ENCODE assay signal across 10 mouse cellular contexts in genomic region chr2:51610305-51610704, GRCm38 (mm10). TPM values are rescaled to one million over a fixed set of nuclear protein-coding genes. Genes with fewer than 3 reads are reported as not detected.
DNase-seq lines count a peak whose midpoint lies in the region; ATAC-seq lines count a peak whose summit lies in the region.
"Had no signal": no experiment of that assay in that cellular context is flagged by ENCODE, and none has a peak within 500 bp of the region (broad histone marks: within the 10 kb centered on the region; RNA-seq: fewer than 3 reads in every experiment).

No protein-coding gene starts in this region.

- H3K36me3 ChIP-seq in midbrain, embryonic 13.5 days = no peaks in the 10 kb centered on the region
- no peaks in the 10 kb centered on the region for H3K36me3 ChIP-seq in kidney, embryonic 15.5 days
- H3K36me3 ChIP-seq: lung, embryonic 15.5 days had no signal

- H3K4me1 ChIP-seq in midbrain, embryonic 13.5 days (replicated peaks) = peaks cover 25% of the 10 kb centered on the region
- H3K4me1 ChIP-seq in kidney, embryonic 15.5 days = no peaks in the 10 kb centered on the region
- H3K4me1 ChIP-seq: lung, embryonic 15.5 days had no signal

- DNase-seq in embryo, embryonic 11 days = peak; percentile 37
- DNase-seq in embryo, embryonic 10.5 days (ENCODE audit: low spot score) = no peak
- DNase-seq in right cerebral cortex, adult 2 months (ENCODE audit: low spot score in 2 of 2) = peak; percentile 13 to 25
- DNase-seq in right cerebral cortex, adult 18-20 months = no peak
- DNase-seq in spleen, postnatal 36 days (ENCODE audit: low spot score in 2 of 2) = no peak
- no peak for DNase-seq in ovary, postnatal 36 days (ENCODE audit: low spot score)

- H3K9ac ChIP-seq in midbrain, embryonic 13.5 days (replicated peaks) = peak overlapping the region; percentile 28
- no peak overlapping the region for H3K9ac ChIP-seq in kidney, embryonic 15.5 days
- H3K9ac ChIP-seq: lung, embryonic 15.5 days had no signal

- peak overlapping the region; percentile 69 for H3K27ac ChIP-seq in midbrain, embryonic 13.5 days
- H3K27ac ChIP-seq in kidney, embryonic 15.5 days = no peak overlapping the region
- H3K27ac ChIP-seq: lung, embryonic 15.5 days had no signal

- peak; percentile 74 for ATAC-seq in midbrain, embryonic 13.5 days
- no peak for ATAC-seq in kidney, embryonic 15.5 days (replicated peaks; ENCODE audit: low FRiP score)

- no peaks in the 10 kb centered on the region for H3K9me3 ChIP-seq in midbrain, embryonic 13.5 days
- H3K9me3 ChIP-seq in kidney, embryonic 15.5 days (replicated peaks) = no peaks in the 10 kb centered on the region
- H3K9me3 ChIP-seq: lung, embryonic 15.5 days had no signal

- H3K4me3 ChIP-seq in midbrain, embryonic 13.5 days (replicated peaks) = no peak overlapping the region; the same call in 1 of the 2 replicates
- H3K4me3 ChIP-seq in kidney, embryonic 15.5 days (replicated peaks) = no peak overlapping the region
- H3K4me3 ChIP-seq: lung, embryonic 15.5 days had no signal

- peak overlapping the region; percentile 48 for H3K4me2 ChIP-seq in midbrain, embryonic 13.5 days (replicated peaks)
- H3K4me2 ChIP-seq in kidney, embryonic 15.5 days = no peak overlapping the region
- H3K4me2 ChIP-seq: lung, embryonic 15.5 days had no signal

- H3K27me3 ChIP-seq in midbrain, embryonic 13.5 days = no peaks in the 10 kb centered on the region
- H3K27me3 ChIP-seq in kidney, embryonic 15.5 days = no peaks in the 10 kb centered on the region
- H3K27me3 ChIP-seq: lung, embryonic 15.5 days had no signal

- WGBS in midbrain, embryonic 13.5 days = 8% methylated on average over 10 of the region's 10 CpGs
- WGBS in kidney, embryonic 15.5 days = 61% methylated on average over 10 of the region's 10 CpGs

RNA-seq across cellular contexts. Expression of gene Tas2r134, which starts 17.0 kb away (rescaled TPM):
- polyA plus RNA-seq in midbrain, embryonic 13.5 days (2015; fragmentation: Nextera tagmentation; extraction: Ambion mirVana) = not detected in 2 replicates
- polyA plus RNA-seq in kidney, embryonic 15.5 days (2015; fragmentation: Nextera tagmentation; extraction: Ambion mirVana) = not detected in 2 replicates
- polyA plus RNA-seq: lung, embryonic 15.5 days; stomach, embryonic 14.5 days had no signal

Comparison
In these comparisons a context has a peak if more than half of its experiments do, and no peak if none do; other contexts are left out.
1. DNase-seq: peak in embryo, embryonic 11 days (single experiment) and right cerebral cortex, adult 2 months (2 of 2); none in embryo, embryonic 10.5 days (single experiment), right cerebral cortex, adult 18-20 months (single experiment), spleen, postnatal 36 days (0 of 2) and ovary, postnatal 36 days (single experiment).